Mouse (Mus musculus) B cell, adult 67 days (primary cell): ENCODE data around the gene Rapgefl1. TPM values are rescaled to one million over a fixed set of nuclear protein-coding genes. Genes with fewer than 3 reads are reported as not detected.

Experiments
- total RNA-seq, 2 experiments: library from RNA; stranded (reverse); gene quantifications; 4 replicates each; pipeline ENCODE4 v1.2.4; 2023

The Rapgefl1 gene
- total RNA-seq, result 1 to 10 TPM; 3.1 to 3.5 TPM

DNA sequence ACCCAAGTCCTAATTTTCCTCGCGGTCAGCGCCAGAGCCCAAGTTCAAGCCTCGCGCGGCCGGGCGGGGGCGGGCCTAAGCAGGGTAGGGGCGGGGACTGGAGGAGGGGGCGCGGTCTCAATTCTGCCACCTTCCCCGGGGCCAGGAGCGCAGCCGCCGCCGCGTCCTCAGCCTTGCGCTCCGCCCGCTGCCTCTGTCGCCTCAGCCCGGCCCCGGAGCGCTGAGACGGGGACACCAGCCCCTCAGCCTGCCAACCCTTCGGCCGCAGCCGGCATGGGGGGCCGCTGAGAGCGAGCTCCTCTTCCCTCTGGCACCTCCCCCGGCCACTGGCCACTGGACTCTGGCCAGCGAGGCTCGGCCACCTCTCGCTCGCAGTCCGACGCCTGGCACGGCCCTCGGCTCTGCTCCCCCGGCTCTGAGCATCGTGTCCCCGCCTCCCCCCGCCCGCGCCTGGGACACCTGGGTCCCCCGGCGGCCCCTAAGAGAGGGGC is at the start of gene Rapgefl1:
Gene Rapgefl1, plus strand, starts transcription at position 135 of the 491 bp plus-strand sequence.

DNA sequence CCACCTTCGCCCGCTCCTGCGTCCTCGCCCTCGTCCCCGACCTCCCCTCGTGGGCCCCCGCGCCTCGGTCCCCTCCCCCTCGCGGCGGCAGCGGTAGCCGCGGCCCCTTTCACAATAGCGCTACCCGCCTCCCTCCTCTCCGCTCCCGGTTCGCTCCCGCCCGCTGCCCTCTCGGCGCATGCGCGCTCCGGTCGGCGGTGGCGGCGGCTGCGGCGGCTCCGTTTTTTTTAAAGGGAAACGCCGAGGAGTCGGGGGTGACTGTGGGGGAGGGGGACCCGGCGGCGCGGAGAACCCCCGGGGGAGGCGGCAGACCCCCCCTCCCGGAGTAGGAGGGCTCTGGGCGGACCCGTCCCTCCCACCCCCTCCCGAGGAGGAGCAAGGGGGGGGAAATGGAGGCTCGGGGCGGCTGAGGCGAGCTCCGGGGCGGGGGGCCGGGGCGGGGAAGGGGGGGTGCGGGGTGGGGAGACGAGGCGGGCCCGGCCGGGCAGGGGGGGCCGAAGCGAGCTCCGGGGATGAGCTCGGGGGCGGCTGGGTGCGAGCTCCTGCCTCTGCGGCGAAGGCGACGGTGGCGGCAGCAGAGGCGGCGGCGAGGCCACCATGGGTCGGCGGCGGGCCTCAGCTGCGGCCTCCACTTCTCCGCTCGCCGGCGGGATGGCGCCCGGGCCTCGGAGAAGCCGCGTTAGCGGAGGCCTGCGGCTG is 41.4 kb upstream of the Rapgefl1 start, which contains the start of gene Msl1:
Gene Msl1, plus strand, starts transcription at position 502 of the 699 bp plus-strand sequence.

DNA sequence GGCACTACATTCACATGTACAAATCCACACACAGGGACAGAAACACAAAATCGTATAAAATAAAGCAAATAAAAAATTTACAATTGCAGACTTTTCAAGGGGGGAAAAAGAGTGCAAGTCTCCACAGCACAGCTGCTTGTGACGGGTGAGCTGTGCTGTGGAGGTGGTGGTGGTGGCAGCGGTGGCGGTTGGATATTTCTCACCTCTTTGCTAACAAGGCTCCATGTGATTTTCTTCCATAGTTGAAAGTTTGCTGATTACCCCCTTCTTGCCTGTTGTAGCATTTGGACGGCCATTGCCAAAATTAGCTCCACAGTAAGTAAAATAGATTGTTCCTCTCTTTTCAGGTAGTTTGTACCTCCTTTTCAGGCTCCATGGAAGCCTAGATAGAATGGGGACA is 32.0 kb upstream of the Rapgefl1 start, which contains the start of gene Casc3:
Gene Casc3, plus strand, starts transcription at position 301 of the 400 bp plus-strand sequence.

DNA sequence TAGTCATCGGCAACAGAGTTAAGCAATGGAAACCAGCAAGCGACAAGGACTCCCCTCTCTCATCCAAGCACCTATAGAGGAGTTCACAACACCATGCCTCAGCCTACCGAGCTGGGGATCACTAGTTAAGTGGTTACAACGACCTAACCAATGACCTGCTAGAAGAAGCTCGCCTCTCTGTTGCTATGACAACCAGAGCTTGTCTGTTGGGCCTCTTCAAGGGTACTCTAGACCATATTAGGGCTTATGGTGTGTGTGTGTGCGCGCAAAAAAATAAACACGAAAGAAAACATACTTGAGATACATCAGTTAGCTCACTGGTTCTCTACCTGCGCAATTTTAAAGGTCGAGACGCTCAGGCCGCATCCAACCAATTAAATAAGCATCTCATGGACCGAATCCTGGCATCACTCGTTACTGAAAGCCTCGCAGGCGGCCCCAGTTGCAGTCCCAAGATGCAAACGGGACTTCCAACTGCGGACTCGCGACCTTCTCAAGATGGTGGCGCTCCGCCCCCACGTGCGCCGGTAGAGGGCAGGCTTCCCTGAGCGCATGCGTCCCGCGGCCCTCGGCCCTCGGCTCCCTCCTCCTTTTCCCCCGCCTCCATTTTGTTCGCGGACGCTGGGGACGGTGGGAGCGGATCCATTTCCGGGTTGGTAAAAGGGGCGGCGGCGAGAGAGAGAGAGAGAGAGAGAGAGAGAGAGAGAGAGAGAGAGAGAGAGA is 26.6 kb downstream of the Rapgefl1 start, which contains the start of gene Wipf2:
Gene Wipf2, plus strand, starts transcription at position 611 of the 723 bp plus-strand sequence.

Other genes starting within 250 kb of the Rapgefl1 start
- 10 to 100 TPM; 19.3 to 19.6 TPM for gene Ormdl3, start 249.4 kb upstream of the Rapgefl1 start, total RNA-seq
- not detected for gene Lrrc3c, start 238.5 kb upstream of the Rapgefl1 start, total RNA-seq
- 10 to 100 TPM; 24.9 to 27.5 TPM for gene Gm12355, start 211.1 kb upstream of the Rapgefl1 start, total RNA-seq
- gene Gsdma3, start 210.4 kb upstream of the Rapgefl1 start, total RNA-seq, result not detected
- not detected for gene Gsdma2, start 190.0 kb upstream of the Rapgefl1 start, total RNA-seq
- not detected for gene Gsdma, start 172.4 kb upstream of the Rapgefl1 start, total RNA-seq
- gene Psmd3, start 154.2 kb upstream of the Rapgefl1 start, total RNA-seq, result 10 to 100 TPM; 70.5 to 80.3 TPM
- not detected for gene Csf3, start 135.5 kb upstream of the Rapgefl1 start, total RNA-seq
- gene Med24, start 107.3 kb upstream of the Rapgefl1 start, total RNA-seq, result 10 to 100 TPM; 95.9 to 99.3 TPM
- gene Thra, start 96.1 kb upstream of the Rapgefl1 start, total RNA-seq, result 10 to 100 TPM in 1 of 2 experiments, 1 to 10 TPM in 1; 8.1 to 10.3 TPM
- 1 to 10 TPM; 1.5 to 2.3 TPM for gene Nr1d1, start 61.5 kb upstream of the Rapgefl1 start, total RNA-seq
- 100 to 1,000 TPM; 146 to 155 TPM for gene Msl1, start 41.3 kb upstream of the Rapgefl1 start, total RNA-seq
- gene Casc3, start 31.9 kb upstream of the Rapgefl1 start, total RNA-seq, result 100 to 1,000 TPM in 1 of 2 experiments, 10 to 100 TPM in 1; 94.5 to 108 TPM
- gene Wipf2, start 26.9 kb downstream of the Rapgefl1 start, total RNA-seq, result 10 to 100 TPM; 49.3 to 49.6 TPM
- gene Cdc6, start 71.0 kb downstream of the Rapgefl1 start, total RNA-seq, result 1 to 10 TPM; 2.0 to 3.0 TPM
- 10 to 100 TPM; 79.8 to 80.3 TPM for gene Rara, start 91.0 kb downstream of the Rapgefl1 start, total RNA-seq
- gene Gjd3, start 146.2 kb downstream of the Rapgefl1 start, total RNA-seq, result not detected
- gene Top2a, start 187.4 kb downstream of the Rapgefl1 start, total RNA-seq, result 10 to 100 TPM; 16.8 to 20.2 TPM
- under 1 TPM in 1 of 2 experiments, not detected in 1; 0.38 TPM for gene Igfbp4, start 204.5 kb downstream of the Rapgefl1 start, total RNA-seq